Mouse (Mus musculus): ENCODE data around the gene Hoxa5. TPM values are rescaled to one million over a fixed set of nuclear protein-coding genes. Genes with fewer than 3 reads are reported as not detected.
A peak's percentile ranks its signal among the peaks of the same experiment; 100 is the strongest.

Gene Hoxa5
- polyA plus RNA-seq, 1 experiment from 2014 or later, result 8.0 TPM

DNA sequence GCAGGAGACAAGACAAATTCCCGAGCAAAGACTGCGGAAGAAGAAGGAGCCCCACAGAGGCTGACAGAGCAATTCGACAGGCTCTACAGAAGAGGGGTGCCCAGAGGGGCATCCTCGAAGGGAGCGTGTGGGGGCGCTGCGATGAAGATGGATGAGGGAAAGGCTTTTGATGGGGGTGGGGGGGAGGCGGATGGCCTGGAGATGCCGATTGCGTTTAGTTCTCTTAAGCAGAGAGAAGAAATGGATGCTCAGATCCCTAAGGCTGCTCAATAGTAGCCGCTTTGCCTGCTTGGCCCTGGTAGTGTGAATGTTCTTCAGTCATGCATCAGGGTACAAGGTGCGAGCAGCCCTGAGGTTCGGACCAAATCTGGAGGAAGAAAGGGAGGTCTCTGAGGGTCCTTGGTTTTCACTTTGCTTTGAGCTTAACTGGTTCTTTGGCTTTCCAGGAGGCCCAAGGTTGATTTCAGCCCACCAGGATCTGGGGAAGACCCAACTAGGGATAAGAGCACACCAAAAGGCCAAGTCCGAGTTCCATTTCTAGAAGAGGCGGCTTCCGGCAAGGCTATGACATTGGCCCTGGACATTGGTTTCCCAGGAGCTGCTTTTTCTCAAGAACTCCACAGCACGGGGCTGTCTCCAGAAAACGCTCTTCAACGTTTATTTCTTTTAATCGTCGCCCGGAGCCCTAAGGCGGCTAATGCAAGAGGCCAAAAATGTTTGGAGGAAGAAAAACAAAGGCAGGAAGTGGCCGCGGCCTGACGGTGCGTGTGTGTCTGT lies 44.4 kb upstream of the Hoxa5 start:
- H3K27me3 ChIP-seq (replicated peaks; ENCODE audit: control insufficient read depth, insufficient read depth, low read length), result peaks cover 100% of the 10 kb centered on the region
- H3K4me3 ChIP-seq (ENCODE audit: low read depth, low read length), result no peak overlapping the region
- no peak overlapping the region for H3K4me2 ChIP-seq
- DNase-seq (ENCODE audit: low spot score) (no peak), ATAC-seq (replicated peaks; ENCODE audit: low FRiP score) (no peak)
- no peaks in the 10 kb centered on the region for H3K4me1 ChIP-seq (replicated peaks; ENCODE audit: control insufficient read depth, insufficient read depth, low read length)
- H3K9me3 ChIP-seq (ENCODE audit: control insufficient read depth, low read length), result no peaks in the 10 kb centered on the region
- H3K36me3 ChIP-seq (ENCODE audit: control insufficient read depth, insufficient read depth, low read length), result no peaks in the 10 kb centered on the region
- 2% methylated on average over 27 of the region's 27 CpGs for WGBS
- no peak overlapping the region for H3K27ac ChIP-seq (ENCODE audit: low read depth, low read length)
- no peak overlapping the region for H3K9ac ChIP-seq (ENCODE audit: low read depth, low read length)

DNA sequence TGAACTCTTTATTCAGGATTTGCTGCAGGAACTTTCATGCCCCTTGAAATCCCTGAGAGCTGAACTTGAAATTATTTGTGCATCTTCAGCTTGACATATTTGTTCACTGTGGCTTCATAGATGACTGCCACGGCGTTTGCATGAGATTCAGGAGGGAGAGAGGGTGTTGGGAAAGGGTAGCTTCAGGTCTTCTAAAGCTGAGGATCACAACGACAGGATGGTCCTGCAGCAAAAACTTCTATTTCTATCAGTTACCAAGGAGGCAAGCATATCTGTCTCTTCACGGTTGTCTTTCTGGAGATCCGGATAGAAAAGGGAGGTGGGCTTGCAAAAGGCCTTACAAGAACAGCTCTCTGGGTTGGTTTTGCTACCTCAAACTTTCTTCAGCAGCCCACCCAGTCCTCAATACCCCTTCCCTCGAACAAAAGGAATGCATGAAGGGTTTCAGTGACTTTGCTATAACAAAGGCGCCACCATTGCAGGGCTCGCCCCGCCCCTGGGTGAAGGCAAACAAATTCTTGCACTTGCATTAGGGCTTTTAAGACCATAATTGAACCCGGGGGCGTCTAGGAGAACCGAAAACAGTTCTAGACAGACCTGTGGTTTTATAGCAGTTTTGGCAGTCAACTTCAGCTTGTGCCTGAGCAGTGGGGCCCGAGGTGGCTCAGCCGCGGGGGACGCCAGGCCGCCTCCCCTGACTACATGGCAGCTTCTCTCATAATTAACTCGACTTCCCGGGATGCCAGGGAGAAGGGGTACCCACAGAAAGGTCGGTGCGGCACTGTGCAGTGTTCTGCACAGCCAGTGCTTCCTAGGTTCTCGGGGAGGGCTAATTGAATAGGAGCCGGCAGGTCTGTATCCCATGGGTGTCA lies 43.6 kb upstream of the Hoxa5 start:
- no peaks in the 10 kb centered on the region for H3K4me1 ChIP-seq (replicated peaks; ENCODE audit: control insufficient read depth, insufficient read depth, low read length)
- no peak overlapping the region for H3K27ac ChIP-seq (ENCODE audit: low read depth, low read length)
- no peak overlapping the region for H3K4me3 ChIP-seq (ENCODE audit: low read depth, low read length)
- H3K9me3 ChIP-seq (ENCODE audit: control insufficient read depth, low read length), result no peaks in the 10 kb centered on the region
- no peak overlapping the region for H3K4me2 ChIP-seq
- whole genome bisulfite sequencing, result 3% methylated on average over 23 of the region's 23 CpGs
- ATAC-seq (replicated peaks; ENCODE audit: low FRiP score) (no peak), DNase-seq (ENCODE audit: low spot score) (peak; percentile 39)
- no peaks in the 10 kb centered on the region for H3K36me3 ChIP-seq (ENCODE audit: control insufficient read depth, insufficient read depth, low read length)
- no peak overlapping the region for H3K9ac ChIP-seq (ENCODE audit: low read depth, low read length)
- H3K27me3 ChIP-seq (replicated peaks; ENCODE audit: control insufficient read depth, insufficient read depth, low read length), result peaks cover 100% of the 10 kb centered on the region

DNA sequence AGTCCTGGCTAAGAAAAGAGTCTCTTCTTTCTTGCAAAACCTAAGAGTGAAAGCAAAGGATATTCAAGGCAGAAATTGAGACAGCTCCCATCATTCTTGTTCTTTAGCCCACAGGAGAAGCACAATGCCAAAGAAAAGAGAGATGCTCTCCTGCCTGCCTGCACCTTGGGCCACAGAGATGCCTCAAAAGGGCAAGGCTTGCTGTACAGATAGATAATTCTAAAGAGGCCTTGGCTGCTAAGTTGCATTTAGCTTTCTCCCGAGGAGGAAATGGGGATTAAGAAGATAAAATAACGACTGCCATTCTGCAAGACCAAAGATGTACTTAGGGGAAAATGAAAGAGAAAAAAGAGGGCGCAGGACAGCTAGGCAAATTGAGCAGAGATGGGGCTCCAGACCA lies 42.5 kb upstream of the Hoxa5 start:
- Histone ChIP-seq H3K27ac (ENCODE audit: low read depth, low read length) (no peak overlapping the region), H3K9me3 (ENCODE audit: control insufficient read depth, low read length) (no peaks in the 10 kb centered on the region), H3K9ac (ENCODE audit: low read depth, low read length) (no peak overlapping the region), H3K4me2 (no peak overlapping the region), H3K36me3 (ENCODE audit: control insufficient read depth, insufficient read depth, low read length) (no peaks in the 10 kb centered on the region), H3K27me3 (replicated peaks; ENCODE audit: control insufficient read depth, insufficient read depth, low read length) (peaks cover 100% of the 10 kb centered on the region), H3K4me3 (ENCODE audit: low read depth, low read length) (no peak overlapping the region), H3K4me1 (replicated peaks; ENCODE audit: control insufficient read depth, insufficient read depth, low read length) (no peaks in the 10 kb centered on the region)
- no peak for ATAC-seq (replicated peaks; ENCODE audit: low FRiP score)
- 4% methylated on average over 3 of the region's 3 CpGs for WGBS
- no peak for DNase-seq (ENCODE audit: low spot score)

DNA sequence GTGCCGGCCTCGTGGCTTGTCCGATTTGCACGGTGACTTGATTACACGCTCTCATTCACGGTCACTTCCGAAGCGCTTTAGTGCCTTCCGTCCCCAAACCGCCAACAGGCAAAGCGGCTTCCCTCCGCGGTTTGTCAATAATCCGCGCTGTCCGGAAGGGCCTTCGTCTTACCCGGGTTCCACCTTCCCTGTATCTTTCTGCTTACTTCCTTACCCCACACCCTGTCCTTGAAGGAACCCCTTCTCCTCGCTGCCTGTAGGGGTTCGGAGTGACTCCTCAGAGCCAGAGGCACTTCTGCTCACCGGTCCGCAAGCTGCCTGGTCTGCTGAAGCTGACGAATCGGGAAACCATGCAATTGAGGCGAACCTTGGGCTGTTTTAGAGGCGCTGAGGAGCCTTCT lies 42.0 kb upstream of the Hoxa5 start:
- WGBS, result under 1% methylated on average over 26 of the region's 26 CpGs
- H3K27ac ChIP-seq (ENCODE audit: low read depth, low read length), result no peak overlapping the region
- no peaks in the 10 kb centered on the region for H3K36me3 ChIP-seq (ENCODE audit: control insufficient read depth, insufficient read depth, low read length)
- H3K9me3 ChIP-seq (ENCODE audit: control insufficient read depth, low read length), result no peaks in the 10 kb centered on the region
- no peak overlapping the region for H3K4me2 ChIP-seq
- H3K4me1 ChIP-seq (replicated peaks; ENCODE audit: control insufficient read depth, insufficient read depth, low read length), result no peaks in the 10 kb centered on the region
- ATAC-seq (replicated peaks; ENCODE audit: low FRiP score), result no peak
- no peak overlapping the region for H3K9ac ChIP-seq (ENCODE audit: low read depth, low read length)
- H3K27me3 ChIP-seq (replicated peaks; ENCODE audit: control insufficient read depth, insufficient read depth, low read length), result peaks cover 100% of the 10 kb centered on the region
- peak; percentile 43 for DNase-seq (ENCODE audit: low spot score)
- no peak overlapping the region for H3K4me3 ChIP-seq (ENCODE audit: low read depth, low read length)

DNA sequence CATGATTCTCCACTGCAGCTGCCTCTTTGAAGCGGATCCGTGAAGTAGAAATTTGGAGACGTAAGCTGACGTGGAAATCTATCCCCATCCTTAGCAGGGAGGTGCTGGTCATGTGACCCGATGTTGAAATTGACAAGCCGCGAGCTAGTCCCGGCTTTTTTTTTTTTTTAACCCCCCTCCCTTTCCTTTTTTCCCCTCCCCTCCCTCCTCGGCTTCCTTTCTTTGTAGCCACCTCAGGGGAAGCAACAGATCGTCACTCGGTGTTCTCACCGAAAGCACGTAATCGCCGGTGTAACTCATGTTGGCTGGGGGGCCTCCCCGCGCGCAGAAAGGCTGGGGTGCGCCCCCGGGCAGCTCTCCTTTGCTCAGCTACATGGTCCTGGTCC lies 41.4 kb upstream of the Hoxa5 start, which contains the start of gene Hoxa11:
Gene Hoxa11 (minus strand): TSS at position 54 of the 386 bp plus-strand sequence.
- Histone ChIP-seq H3K27ac (ENCODE audit: low read depth, low read length) (no peak within 1 kb of the TSS), H3K9me3 (ENCODE audit: control insufficient read depth, low read length) (no peaks in the 10 kb centered on the region), H3K27me3 (replicated peaks; ENCODE audit: control insufficient read depth, insufficient read depth, low read length) (peaks cover 100% of the 10 kb centered on the region), H3K4me1 (replicated peaks; ENCODE audit: control insufficient read depth, insufficient read depth, low read length) (no peaks in the 10 kb centered on the region), H3K36me3 (ENCODE audit: control insufficient read depth, insufficient read depth, low read length) (no peaks in the 10 kb centered on the region), H3K4me2 (no peak within 1 kb of the TSS), H3K9ac (ENCODE audit: low read depth, low read length) (no peak within 1 kb of the TSS), H3K4me3 (ENCODE audit: low read depth, low read length) (0 out of 2 replicates have a peak within 1 kb of the TSS, but pooled peaks have one; percentile 10)
- DNase-seq (ENCODE audit: low spot score) (no peak), ATAC-seq (replicated peaks; ENCODE audit: low FRiP score) (no peak)
- 1% methylated on average over 20 of the region's 20 CpGs for WGBS

DNA sequence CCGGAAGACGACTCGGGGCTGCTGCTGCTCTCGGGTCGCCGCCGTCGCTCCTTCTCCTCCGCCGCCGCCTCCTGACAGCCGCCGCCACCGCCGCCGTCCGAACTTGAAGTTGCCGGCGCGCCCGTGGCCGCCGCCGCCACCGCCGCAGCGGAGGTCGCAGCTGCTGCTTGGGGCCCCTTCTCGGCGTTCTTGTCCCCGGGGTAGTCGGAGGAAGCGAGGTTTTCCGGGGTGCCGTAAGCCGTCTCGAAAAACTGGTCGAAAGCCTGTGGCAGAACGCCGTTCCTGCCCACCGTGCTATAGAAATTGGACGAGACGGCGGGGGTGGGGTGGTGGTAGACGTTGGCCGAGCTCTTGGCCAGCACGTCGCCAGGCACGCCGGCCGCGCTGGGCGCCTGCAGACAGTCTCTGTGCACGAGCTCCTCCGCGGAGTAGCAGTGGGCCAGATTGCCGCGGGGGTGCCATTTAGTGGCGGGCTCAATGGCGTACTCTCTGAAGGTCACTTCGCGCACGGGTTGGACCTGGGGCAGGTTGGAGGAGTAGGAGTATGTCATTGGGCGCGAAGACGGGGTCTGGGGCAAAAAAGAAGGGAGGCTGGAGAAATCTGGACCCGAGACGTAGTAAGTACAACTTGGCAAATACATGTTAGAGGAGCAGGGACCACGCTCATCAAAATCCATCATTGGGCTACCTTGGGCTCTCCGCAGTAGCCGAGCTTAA lies 40.8 kb upstream of the Hoxa5 start:
- DNase-seq (ENCODE audit: low spot score), result peak; percentile 57
- no peaks in the 10 kb centered on the region for H3K9me3 ChIP-seq (ENCODE audit: control insufficient read depth, low read length)
- H3K4me1 ChIP-seq (replicated peaks; ENCODE audit: control insufficient read depth, insufficient read depth, low read length), result no peaks in the 10 kb centered on the region
- 0 out of 2 replicates have a peak overlapping the region, but pooled peaks have one; percentile 10 for H3K4me3 ChIP-seq (ENCODE audit: low read depth, low read length)
- no peak for ATAC-seq (replicated peaks; ENCODE audit: low FRiP score)
- H3K4me2 ChIP-seq, result no peak overlapping the region
- H3K36me3 ChIP-seq (ENCODE audit: control insufficient read depth, insufficient read depth, low read length), result no peaks in the 10 kb centered on the region
- peaks cover 100% of the 10 kb centered on the region for H3K27me3 ChIP-seq (replicated peaks; ENCODE audit: control insufficient read depth, insufficient read depth, low read length)
- H3K27ac ChIP-seq (ENCODE audit: low read depth, low read length), result no peak overlapping the region
- no peak overlapping the region for H3K9ac ChIP-seq (ENCODE audit: low read depth, low read length)
- WGBS, result 2% methylated on average over 65 of the region's 71 CpGs

DNA sequence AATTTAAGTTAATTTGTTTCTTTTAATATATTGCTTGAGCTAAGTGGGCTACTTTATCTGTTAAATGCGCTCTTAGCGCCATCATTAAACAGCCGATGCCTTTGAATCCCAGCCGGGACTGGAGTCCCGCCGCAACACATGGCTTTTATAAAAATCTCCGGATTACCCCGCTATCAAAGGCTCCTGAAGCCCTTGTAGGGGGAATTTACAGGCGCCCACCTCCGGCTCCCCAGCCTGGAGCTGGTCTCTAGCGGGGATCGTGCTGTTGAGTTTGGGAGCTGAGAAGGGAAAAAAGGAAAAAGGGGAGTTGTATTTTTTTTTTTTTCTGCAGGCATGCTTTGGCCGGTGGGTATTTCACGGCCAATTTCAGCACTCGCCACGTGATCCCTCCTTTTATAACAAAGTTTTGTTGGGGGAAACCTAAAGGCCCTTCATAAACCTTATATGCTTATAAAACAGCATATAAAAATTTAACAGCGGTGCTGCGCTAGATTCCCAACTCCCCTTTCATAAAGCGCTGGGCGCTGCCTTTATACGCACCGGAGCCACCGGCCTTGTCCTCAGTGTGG lies 40.2 kb upstream of the Hoxa5 start:
- DNase-seq (ENCODE audit: low spot score) (no peak), ATAC-seq (replicated peaks; ENCODE audit: low FRiP score) (no peak)
- Histone ChIP-seq H3K9me3 (ENCODE audit: control insufficient read depth, low read length) (no peaks in the 10 kb centered on the region), H3K27me3 (replicated peaks; ENCODE audit: control insufficient read depth, insufficient read depth, low read length) (peaks cover 100% of the 10 kb centered on the region), H3K9ac (ENCODE audit: low read depth, low read length) (no peak overlapping the region), H3K4me3 (ENCODE audit: low read depth, low read length) (0 out of 2 replicates have a peak overlapping the region, but pooled peaks have one; percentile 10), H3K4me1 (replicated peaks; ENCODE audit: control insufficient read depth, insufficient read depth, low read length) (no peaks in the 10 kb centered on the region), H3K4me2 (no peak overlapping the region), H3K27ac (ENCODE audit: low read depth, low read length) (no peak overlapping the region), H3K36me3 (ENCODE audit: control insufficient read depth, insufficient read depth, low read length) (no peaks in the 10 kb centered on the region)
- 2% methylated on average over 23 of the region's 23 CpGs for WGBS

DNA sequence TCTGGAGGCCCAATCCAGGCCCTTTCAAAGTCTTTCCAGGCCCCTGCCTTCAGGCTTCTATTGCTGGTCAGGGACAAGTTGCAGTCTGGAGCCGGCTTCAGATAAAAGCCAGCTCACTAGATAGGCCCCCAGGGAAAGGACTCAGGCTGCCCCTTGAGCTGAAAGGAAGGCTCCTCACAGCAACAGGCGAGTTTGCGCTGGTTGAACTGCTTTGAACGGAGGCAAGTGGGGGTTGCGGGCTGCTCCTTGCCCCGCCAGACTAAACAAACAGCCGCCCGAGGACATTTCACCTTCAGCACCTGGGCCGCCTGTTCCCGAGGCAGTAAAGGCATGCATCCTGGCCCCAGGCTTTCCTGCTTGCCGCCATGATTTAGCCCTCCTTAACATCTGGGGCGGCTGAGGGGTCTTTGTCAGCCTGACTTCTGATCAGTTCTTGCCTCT lies 39.3 kb upstream of the Hoxa5 start:
- 3% methylated on average over 12 of the region's 12 CpGs for WGBS
- Histone ChIP-seq H3K9ac (ENCODE audit: low read depth, low read length) (no peak overlapping the region), H3K4me1 (replicated peaks; ENCODE audit: control insufficient read depth, insufficient read depth, low read length) (no peaks in the 10 kb centered on the region), H3K4me2 (no peak overlapping the region), H3K4me3 (ENCODE audit: low read depth, low read length) (no peak overlapping the region), H3K36me3 (ENCODE audit: control insufficient read depth, insufficient read depth, low read length) (no peaks in the 10 kb centered on the region), H3K27me3 (replicated peaks; ENCODE audit: control insufficient read depth, insufficient read depth, low read length) (peaks cover 98% of the 10 kb centered on the region), H3K9me3 (ENCODE audit: control insufficient read depth, low read length) (no peaks in the 10 kb centered on the region), H3K27ac (ENCODE audit: low read depth, low read length) (no peak overlapping the region)
- DNase-seq (ENCODE audit: low spot score) (no peak), ATAC-seq (replicated peaks; ENCODE audit: low FRiP score) (no peak)
